Mouse (Mus musculus) embryonic fibroblast, embryonic 13.5 days (primary cell): Measurements from ENCODE around the gene Olfr1494.

Experiments used
- CTCF ChIP-seq: IDR thresholded peaks from 2 replicates; pipeline ENCODE4 v1.5.1; 2011; ENCODE audit warnings: mild to moderate bottlenecking, control low read depth, low read length, moderate library complexity, borderline replicate concordance; ENCODE audit not compliant: insufficient read depth
- POLR2A ChIP-seq: IDR thresholded peaks from 2 replicates; pipeline ENCODE4 v1.6.1; 2011; ENCODE audit warnings: low read depth, mild to moderate bottlenecking, control low read depth, low read length, moderate library complexity

- TF ChIP-seq CTCF (no peak), POLR2A (no peak)
Observed at GRCm38 (mm10) chr19:13749366-13749765, 9.8 kb downstream of the Olfr1494 start.
